Mouse (Mus musculus): ENCODE results near the gene Glt6d1. TPM values are rescaled to one million over a fixed set of nuclear protein-coding genes. Genes with fewer than 3 reads are reported as not detected.

Gene Glt6d1
- polyA plus RNA-seq, 1 experiment from 2014 or later = not detected

- 54% methylated on average over 4 of the region's 4 CpGs for WGBS
- no peaks in the 10 kb centered on the region for H3K4me1 ChIP-seq (replicated peaks; ENCODE audit: control insufficient read depth, insufficient read depth, low read length)
- no peaks in the 10 kb centered on the region for H3K9me3 ChIP-seq (ENCODE audit: control insufficient read depth, low read length)
- no peak overlapping the region for H3K4me3 ChIP-seq (ENCODE audit: low read depth, low read length)
- no peak overlapping the region for H3K9ac ChIP-seq (ENCODE audit: low read length)
- no peak overlapping the region for H3K4me2 ChIP-seq (ENCODE audit: low read depth, low read length, severe bottlenecking)
- no peak overlapping the region for H3K27ac ChIP-seq (ENCODE audit: low read depth, low read length)
- no peak for ATAC-seq (replicated peaks; ENCODE audit: low FRiP score)
- H3K27me3 ChIP-seq (ENCODE audit: control insufficient read depth, insufficient read depth, low read length) = no peaks in the 10 kb centered on the region
- no peaks in the 10 kb centered on the region for H3K36me3 ChIP-seq (ENCODE audit: control insufficient read depth, insufficient read depth, low read length)
- no peak for DNase-seq (ENCODE audit: low spot score)
Measured at GRCm38 (mm10) chr2:25758064-25758625, 57.5 kb downstream of the Glt6d1 start.

DNA sequence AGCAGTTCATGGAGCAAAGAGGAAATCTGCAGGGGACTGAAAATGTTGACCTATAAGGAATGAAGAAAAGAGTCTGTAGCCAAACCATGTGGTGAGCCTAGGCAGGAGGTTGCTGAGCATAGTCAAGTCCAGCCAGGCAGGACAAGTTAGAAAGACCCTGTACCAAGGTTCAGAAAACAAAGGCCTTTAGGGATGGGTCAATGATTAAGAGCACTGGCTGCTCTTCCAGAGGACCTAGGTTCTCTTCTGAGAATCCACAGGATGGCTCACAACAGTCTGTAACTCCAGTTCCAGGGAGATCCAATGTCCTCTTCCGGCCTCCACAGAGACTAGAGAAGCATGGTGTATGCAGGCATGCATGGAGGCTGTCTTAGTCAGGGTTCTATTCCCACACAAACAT lies 61.4 kb downstream of the Glt6d1 start:
- H3K36me3 ChIP-seq (ENCODE audit: control insufficient read depth, insufficient read depth, low read length) = no peaks in the 10 kb centered on the region
- ATAC-seq (replicated peaks; ENCODE audit: low FRiP score) = no peak
- no peaks in the 10 kb centered on the region for H3K27me3 ChIP-seq (ENCODE audit: control insufficient read depth, insufficient read depth, low read length)
- no peak for DNase-seq (ENCODE audit: low spot score)
- H3K4me2 ChIP-seq (ENCODE audit: low read depth, low read length, severe bottlenecking) = no peak overlapping the region
- H3K27ac ChIP-seq (ENCODE audit: low read depth, low read length) = no peak overlapping the region
- no peak overlapping the region for H3K4me3 ChIP-seq (ENCODE audit: low read depth, low read length)
- no peak overlapping the region for H3K9ac ChIP-seq (ENCODE audit: low read length)
- no peaks in the 10 kb centered on the region for H3K9me3 ChIP-seq (ENCODE audit: control insufficient read depth, low read length)
- 77% methylated on average over 1 of the region's 1 CpGs for WGBS
- no peaks in the 10 kb centered on the region for H3K4me1 ChIP-seq (replicated peaks; ENCODE audit: control insufficient read depth, insufficient read depth, low read length)

Other genes starting within 250 kb of the Glt6d1 start
- gene Mamdc4, start 241.0 kb downstream of the Glt6d1 start, polyA plus RNA-seq (2014; fragmentation: Nextera tagmentation; extraction: Ambion mirVana) = 1.3 and 5.0 TPM in 2 replicates
- 144 and 164 TPM in 2 replicates for gene Phpt1, start 240.6 kb downstream of the Glt6d1 start, polyA plus RNA-seq (2014; fragmentation: Nextera tagmentation; extraction: Ambion mirVana)
- 0.28 and 0.69 TPM in 2 replicates for gene Ajm1, start 234.1 kb downstream of the Glt6d1 start, polyA plus RNA-seq (2014; fragmentation: Nextera tagmentation; extraction: Ambion mirVana)
- gene Rabl6, start 207.3 kb downstream of the Glt6d1 start, polyA plus RNA-seq (2014; fragmentation: Nextera tagmentation; extraction: Ambion mirVana) = 77.1 and 81.5 TPM in 2 replicates
- 0.13 and 0.21 TPM in 2 replicates for gene Ccdc183, start 198.2 kb downstream of the Glt6d1 start, polyA plus RNA-seq (2014; fragmentation: Nextera tagmentation; extraction: Ambion mirVana)
- 12.6 and 17.9 TPM in 2 replicates for gene Tmem141, start 193.8 kb downstream of the Glt6d1 start, polyA plus RNA-seq (2014; fragmentation: Nextera tagmentation; extraction: Ambion mirVana)
- 0.95 and 0.97 TPM in 2 replicates for gene Fcna, start 187.8 kb downstream of the Glt6d1 start, polyA plus RNA-seq (2014; fragmentation: Nextera tagmentation; extraction: Ambion mirVana)
- gene Lcn8, start 162.7 kb downstream of the Glt6d1 start, polyA plus RNA-seq (2014; fragmentation: Nextera tagmentation; extraction: Ambion mirVana) = not detected in 2 replicates
- not detected in 2 replicates for gene Lcn5, start 157.9 kb downstream of the Glt6d1 start, polyA plus RNA-seq (2014; fragmentation: Nextera tagmentation; extraction: Ambion mirVana)
- not detected in 2 replicates for gene Lcn6, start 139.1 kb downstream of the Glt6d1 start, polyA plus RNA-seq (2014; fragmentation: Nextera tagmentation; extraction: Ambion mirVana)
- not detected in 2 replicates for gene Lcn10, start 133.1 kb downstream of the Glt6d1 start, polyA plus RNA-seq (2014; fragmentation: Nextera tagmentation; extraction: Ambion mirVana)
- not detected in 2 replicates for gene Obp2a, start 115.8 kb downstream of the Glt6d1 start, polyA plus RNA-seq (2014; fragmentation: Nextera tagmentation; extraction: Ambion mirVana)
- gene Bmyc, start 109.1 kb downstream of the Glt6d1 start, polyA plus RNA-seq (2014; fragmentation: Nextera tagmentation; extraction: Ambion mirVana) = 68.5 and 71.2 TPM in 2 replicates
- not detected in 2 replicates for gene Obp2b, start 78.8 kb downstream of the Glt6d1 start, polyA plus RNA-seq (2014; fragmentation: Nextera tagmentation; extraction: Ambion mirVana)
- gene Lcn3, start 50.3 kb downstream of the Glt6d1 start, polyA plus RNA-seq (2014; fragmentation: Nextera tagmentation; extraction: Ambion mirVana) = not detected in 2 replicates
- gene Lcn11, start 38.8 kb downstream of the Glt6d1 start, polyA plus RNA-seq (2014; fragmentation: Nextera tagmentation; extraction: Ambion mirVana) = not detected in 2 replicates
- gene Gm13539, start 33.6 kb downstream of the Glt6d1 start, polyA plus RNA-seq (2014; fragmentation: Nextera tagmentation; extraction: Ambion mirVana) = not detected in 2 replicates
- gene Lcn9, start 7.3 kb upstream of the Glt6d1 start, polyA plus RNA-seq (2014; fragmentation: Nextera tagmentation; extraction: Ambion mirVana) = not detected in 2 replicates
- not detected in 2 replicates for gene Sohlh1, start 31.4 kb upstream of the Glt6d1 start, polyA plus RNA-seq (2014; fragmentation: Nextera tagmentation; extraction: Ambion mirVana)
- 0.53 and 1.0 TPM in 2 replicates for gene Kcnt1, start 47.9 kb upstream of the Glt6d1 start, polyA plus RNA-seq (2014; fragmentation: Nextera tagmentation; extraction: Ambion mirVana)
- gene Camsap1, start 167.4 kb upstream of the Glt6d1 start, polyA plus RNA-seq (2014; fragmentation: Nextera tagmentation; extraction: Ambion mirVana) = 55.6 and 58.3 TPM in 2 replicates
- 91.7 and 99.4 TPM in 2 replicates for gene Ubac1, start 205.9 kb upstream of the Glt6d1 start, polyA plus RNA-seq (2014; fragmentation: Nextera tagmentation; extraction: Ambion mirVana)

All from forebrain, embryonic 11.5 days (tissue).